Mouse (Mus musculus) embryonic facial prominence, embryonic 12.5 days (tissue): ENCODE data around the gene Rab30. TPM values are rescaled to one million over a fixed set of nuclear protein-coding genes. Genes with fewer than 3 reads are reported as not detected.

ENCODE experiments used
- ATAC-seq: fragments of 200-750 bp; cut with Nextera tagmentation; 2 replicates; pipeline ENCODE4 v1.8.0; 2017; ENCODE audit not compliant: insufficient number of reproducible peaks, insufficient read depth, low FRiP score, low TSS enrichment
- H3K27ac ChIP-seq: fragments of 300-500 bp; sonication (generic); 2 replicates; pipeline ENCODE4 v1.5.1; 2016; ENCODE audit warnings: mild to moderate bottlenecking
- H3K27me3 ChIP-seq: fragments of 300-500 bp; sonication (generic); 2 replicates; pipeline ENCODE4 v1.6.1; 2016; ENCODE audit warnings: mild to moderate bottlenecking, moderate library complexity
- H3K36me3 ChIP-seq: fragments of 300-500 bp; sonication (generic); 2 replicates; pipeline ENCODE4 v1.6.1; 2016; ENCODE audit warnings: mild to moderate bottlenecking
- H3K4me1 ChIP-seq: fragments of 300-500 bp; sonication (generic); 2 replicates; pipeline ENCODE4 v1.6.1; 2016
- H3K4me2 ChIP-seq: fragments of 300-500 bp; sonication (generic); replicated peaks from 2 replicates; pipeline ENCODE4 v1.6.1; 2016; ENCODE audit warnings: mild to moderate bottlenecking, moderate library complexity
- H3K4me3 ChIP-seq: fragments of 300-500 bp; sonication (generic); 2 replicates; pipeline ENCODE4 v1.5.1; 2016; ENCODE audit warnings: mild to moderate bottlenecking
- H3K9ac ChIP-seq: fragments of 300-500 bp; sonication (generic); 2 replicates; pipeline ENCODE4 v1.6.1; 2016; ENCODE audit warnings: mild to moderate bottlenecking, moderate library complexity
- H3K9me3 ChIP-seq: fragments of 300-500 bp; sonication (generic); 2 replicates; pipeline ENCODE4 v1.6.1; 2016; ENCODE audit warnings: mild to moderate bottlenecking, moderate library complexity
- WGBS: fragments of 180-500 bp; shearing (Covaris S2); methylation state at CpG from one replicate; pipeline ENCODE4 v1.1.7; 2016; 5-methylcytosine and 5-hydroxymethylcytosine counted together
- polyA plus RNA-seq: library from polyadenylated mRNA; unstranded; fragments of >200 nt; fragmentation: Nextera tagmentation; extraction: Ambion mirVana; gene quantifications from 2 replicates; pipeline ENCODE4 v1.2.1, GENCODE M21; 2016

The Rab30 gene
- polyA plus RNA-seq, 1 experiment from 2014 or later, result 21.8 TPM

DNA sequence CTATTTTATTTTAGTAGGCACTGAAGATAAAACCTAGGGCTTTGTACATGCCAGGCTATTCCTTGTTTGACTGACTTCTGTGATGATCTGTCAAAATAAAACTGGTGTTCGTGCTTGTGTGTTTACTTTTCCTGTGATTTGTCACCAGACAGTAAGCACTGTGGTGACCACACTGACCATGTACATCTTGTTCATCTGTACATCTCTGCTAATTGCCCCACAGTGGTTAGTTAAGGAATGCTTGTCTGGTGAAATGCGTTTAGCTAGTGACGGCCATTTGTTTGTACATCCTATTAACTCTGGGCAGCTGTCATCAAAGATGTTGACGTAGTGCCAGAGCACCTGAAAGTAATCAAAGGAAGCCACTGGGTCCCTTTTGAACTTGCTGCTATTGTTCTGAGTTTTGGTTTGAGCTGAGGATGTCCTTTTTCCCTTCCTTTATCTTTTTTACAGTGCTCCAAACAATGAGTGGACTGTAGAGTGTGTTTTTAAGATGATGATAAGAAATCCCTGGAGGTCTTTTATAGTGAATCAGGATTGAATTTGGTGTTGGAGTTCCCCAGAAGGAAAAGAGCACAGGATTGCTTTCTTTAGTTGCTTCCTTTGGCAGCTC lies 149.3 kb downstream of the Rab30 start:
- no peak for ATAC-seq
- 17% methylated on average over 4 of the region's 4 CpGs for WGBS
- Histone ChIP-seq H3K4me2 (no peak overlapping the region), H3K9ac (no peak overlapping the region), H3K4me3 (no peak overlapping the region), H3K4me1 (0 out of 2 replicates have a peak, but pooled peaks cover 5% of the 10 kb centered on the region), H3K9me3 (no peaks in the 10 kb centered on the region), H3K27ac (no peak overlapping the region), H3K27me3 (no peaks in the 10 kb centered on the region), H3K36me3 (no peaks in the 10 kb centered on the region)

DNA sequence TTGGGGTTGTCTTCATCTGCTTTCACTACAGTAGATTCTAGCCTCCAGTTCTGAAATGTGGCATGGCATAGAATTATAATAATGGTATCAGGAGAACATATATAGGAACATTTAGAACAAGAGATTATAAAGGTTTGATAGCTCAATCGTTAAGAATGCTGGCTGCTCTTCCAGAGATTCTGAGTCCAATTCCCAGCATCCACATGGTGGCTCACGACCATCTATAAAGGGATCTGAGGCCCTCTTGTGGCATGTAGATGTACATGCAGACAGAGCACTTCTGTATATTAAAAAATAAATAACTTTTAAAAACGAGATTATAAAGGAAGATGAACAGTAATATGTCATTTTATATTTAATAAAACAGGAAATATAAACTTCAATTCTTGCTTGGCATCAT lies 152.1 kb downstream of the Rab30 start:
- Histone ChIP-seq H3K4me3 (no peak overlapping the region), H3K9ac (no peak overlapping the region), H3K4me1 (0 out of 2 replicates have a peak, but pooled peaks cover 5% of the 10 kb centered on the region), H3K27me3 (no peaks in the 10 kb centered on the region), H3K9me3 (no peaks in the 10 kb centered on the region), H3K4me2 (no peak overlapping the region), H3K36me3 (no peaks in the 10 kb centered on the region), H3K27ac (no peak overlapping the region)
- no peak for ATAC-seq
- 45% methylated on average over 3 of the region's 3 CpGs for WGBS

Other genes starting within 250 kb of the Rab30 start
- 58.3 and 59.3 TPM in 2 replicates for gene Ccdc90b, start 180.5 kb upstream of the Rab30 start, polyA plus RNA-seq
- gene Ankrd42, start 104.5 kb upstream of the Rab30 start, polyA plus RNA-seq, result 9.9 and 11.7 TPM in 2 replicates
- 32.4 TPM in 2 replicates for gene Pcf11, start 71.7 kb upstream of the Rab30 start, polyA plus RNA-seq
- 15.4 and 18.5 TPM in 2 replicates for gene Ddias, start 132.6 kb downstream of the Rab30 start, polyA plus RNA-seq
- 26.1 and 26.3 TPM in 2 replicates for gene Prcp, start 132.9 kb downstream of the Rab30 start, polyA plus RNA-seq